Mouse (Mus musculus): ENCODE measurements around the gene Gm8005.
"Not testable (repeated sequence)": the region's sequence is repeated elsewhere in the genome, so short reads cannot be mapped to it uniquely, and the experiment has no call there.

The Gm8005 gene
- long read RNA-seq, experiment 1, result 0 reads
- long read RNA-seq, experiment 2, result 0 reads

DNA sequence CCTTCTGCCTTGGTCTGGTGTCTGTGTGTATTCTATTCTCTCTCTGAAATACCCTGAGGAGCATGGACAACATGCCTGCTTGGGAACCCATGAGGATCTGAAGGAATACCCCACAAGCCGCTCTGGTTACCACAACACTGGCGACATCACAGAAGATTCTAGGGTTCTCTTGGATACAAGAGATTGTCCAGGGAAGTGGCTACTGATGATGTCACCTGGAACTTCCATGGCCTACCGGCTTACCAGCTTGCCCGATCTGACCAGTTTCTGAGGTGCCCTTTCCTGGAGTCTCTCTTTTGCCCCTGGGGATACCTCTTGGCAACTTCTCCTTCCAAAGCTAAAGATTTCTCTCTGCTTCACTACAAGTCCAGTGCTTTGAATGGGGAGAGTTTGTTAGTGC is at the start of gene Gm8005:
Gm8005 (minus strand) TSS at position 101 of the 400 bp plus-strand sequence.
- intact Hi-C loops (cut with DNase I), result not testable (repeated sequence)

- intact Hi-C loops (cut with DNase I), result not testable (repeated sequence)
These were observed 24.1 kb upstream of the Gm8005 start, which contains the start of gene Gm8011 for GRCm38 (mm10) chr14:42463581-42463980. TSS of gene Gm8011 (plus strand) at chr14:42463881.

All from adrenal gland (tissue).